Mouse (Mus musculus) megakaryocyte, adult 5-6 weeks (primary cell): ENCODE data around the gene Map4k3. TPM values are rescaled to one million over a fixed set of nuclear protein-coding genes. Genes with fewer than 3 reads are reported as not detected.
A peak's percentile ranks its signal among the peaks of the same experiment; 100 is the strongest.
"Not testable (repeated sequence)": the region's sequence is repeated elsewhere in the genome, so short reads cannot be mapped to it uniquely, and the experiment has no call there.

ENCODE experiments used
- ATAC-seq: 2 replicates; pipeline ENCODE4 v1.8.0; 2016; ENCODE audit warnings: mild to moderate bottlenecking, inconsistent platforms; ENCODE audit not compliant: poor library complexity, severe bottlenecking
- total RNA-seq, 2 experiments: library from RNA; stranded (forward) in 1 of 2; stranded (reverse) in 1 of 2; fragments of 153-499, 151-499 nt in 1 of 2; fragments of 221-1000, 200-1000 nt in 1 of 2; gene quantifications; 2 replicates each; pipeline versions ENCODE4 v1.2.3 to v1.2.4; 2015 to 2017

Gene Map4k3
- 7.6 and 7.9 TPM in 2 replicates for total RNA-seq (2015)
- total RNA-seq (2017) = 5.6 and 8.6 TPM in 2 replicates

- ATAC-seq = peak; percentile 77
Observed at GRCm38 (mm10) chr17:80728062-80728858, at the start of gene Map4k3. Map4k3 (minus strand) TSS chr17:80728485.

- ATAC-seq = no peak
Observed at GRCm38 (mm10) chr17:80777581-80777980, 49.3 kb upstream of the Map4k3 start.

GRCm38 (mm10) chr17:80775178-80775788, 47.0 kb upstream of the Map4k3 start:
- 0 out of 2 replicates have a peak, but pooled peaks have one; percentile 23 for ATAC-seq

- ATAC-seq = peak; percentile 91
Observed at GRCm38 (mm10) chr17:80772545-80773453, 44.5 kb upstream of the Map4k3 start.

- no peak for ATAC-seq
Observed at GRCm38 (mm10) chr17:80770065-80770464, 41.8 kb upstream of the Map4k3 start.

- no peak for ATAC-seq
Observed at GRCm38 (mm10) chr17:80765204-80765603, 36.9 kb upstream of the Map4k3 start.

GRCm38 (mm10) chr17:80763065-80763681, 34.9 kb upstream of the Map4k3 start:
- no peak for ATAC-seq

GRCm38 (mm10) chr17:80762391-80763040, 34.2 kb upstream of the Map4k3 start:
- peak; percentile 35; the same call in 1 of the 2 replicates for ATAC-seq

- ATAC-seq = not testable (repeated sequence)
Observed at GRCm38 (mm10) chr17:80761191-80761590, 32.9 kb upstream of the Map4k3 start.

GRCm38 (mm10) chr17:80760344-80761145, 32.3 kb upstream of the Map4k3 start:
- no peak for ATAC-seq

- ATAC-seq = no peak
Observed at GRCm38 (mm10) chr17:80756043-80756442, 27.8 kb upstream of the Map4k3 start.

- no peak for ATAC-seq
Observed at GRCm38 (mm10) chr17:80755076-80755871, 27.0 kb upstream of the Map4k3 start.

- no peak for ATAC-seq
Observed at GRCm38 (mm10) chr17:80754589-80754988, 26.3 kb upstream of the Map4k3 start.

GRCm38 (mm10) chr17:80752466-80752865, 24.2 kb upstream of the Map4k3 start:
- no peak for ATAC-seq

- no peak for ATAC-seq
Observed at GRCm38 (mm10) chr17:80739421-80739820, 11.1 kb upstream of the Map4k3 start.

- ATAC-seq = peak; percentile 79
Observed at GRCm38 (mm10) chr17:80734700-80735099, 6.4 kb upstream of the Map4k3 start.

- no peak for ATAC-seq
Observed at GRCm38 (mm10) chr17:80733121-80733800, 5.0 kb upstream of the Map4k3 start.

- no peak for ATAC-seq
Observed at GRCm38 (mm10) chr17:80732256-80732655, 4.0 kb upstream of the Map4k3 start.
